Mouse (Mus musculus) left cerebral cortex, postnatal 36 days (tissue): Measurements from ENCODE around the gene Tgfbr3l. TPM values are rescaled to one million over a fixed set of nuclear protein-coding genes. Genes with fewer than 3 reads are reported as not detected.

ENCODE experiments used
- DNase-seq, 2 experiments: peaks; one replicate each; pipeline ENCODE4 v3.0.0; 2021 to 2022; ENCODE audit warnings: low spot score in 2 of 2, mixed read lengths in 1 of 2
- intact Hi-C: fragments of 180-260 bp; cut with DNase I; formaldehyde crosslinking; loops from one replicate; pipeline ENCODE4 v1.15.1; 2025
- total RNA-seq, 2 experiments: library from RNA; stranded (reverse); gene quantifications; 2 replicates each; pipeline ENCODE4 v1.2.3; 2021

The Tgfbr3l gene
- 10 to 100 TPM in 1 of 2 experiments, 1 to 10 TPM in 1; 6.4 to 14.1 TPM for total RNA-seq

- DNase-seq, result no peak
- intact Hi-C loops, result no loop called here
These were observed at the start of gene Tgfbr3l for GRCm38 (mm10) chr8:4247951-4248540. TSS of gene Tgfbr3l (plus strand) at chr8:4248214.

DNA sequence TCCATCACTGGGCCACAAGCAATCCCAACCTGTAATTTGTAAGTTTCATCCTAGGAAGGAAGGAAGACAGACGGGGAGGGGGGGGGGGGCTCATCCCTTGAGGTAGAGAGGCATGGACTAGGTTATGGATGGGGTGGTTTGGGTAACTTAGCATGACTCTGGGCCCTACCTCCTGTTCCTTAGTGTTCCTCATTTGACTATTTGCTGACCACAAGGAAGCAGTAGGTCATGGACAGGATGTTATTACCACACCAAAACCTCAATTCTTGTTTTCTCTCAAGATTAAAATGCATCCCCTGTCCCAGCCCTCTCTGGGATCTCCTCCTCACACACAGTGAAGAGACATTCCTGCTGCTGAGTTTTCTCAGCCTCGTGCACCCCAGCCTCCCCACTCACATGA is 46.7 kb upstream of the Tgfbr3l start:
- DNase-seq, result no peak
- intact Hi-C loops, result no loop called here

- intact Hi-C loops, result loop anchor here (1.0 kb wide), 1 partner anchor 12 kb away; the partner anchor contains the start of gene Prr36
- no peak for DNase-seq
These were observed 42.5 kb upstream of the Tgfbr3l start for GRCm38 (mm10) chr8:4205246-4206123.

DNA sequence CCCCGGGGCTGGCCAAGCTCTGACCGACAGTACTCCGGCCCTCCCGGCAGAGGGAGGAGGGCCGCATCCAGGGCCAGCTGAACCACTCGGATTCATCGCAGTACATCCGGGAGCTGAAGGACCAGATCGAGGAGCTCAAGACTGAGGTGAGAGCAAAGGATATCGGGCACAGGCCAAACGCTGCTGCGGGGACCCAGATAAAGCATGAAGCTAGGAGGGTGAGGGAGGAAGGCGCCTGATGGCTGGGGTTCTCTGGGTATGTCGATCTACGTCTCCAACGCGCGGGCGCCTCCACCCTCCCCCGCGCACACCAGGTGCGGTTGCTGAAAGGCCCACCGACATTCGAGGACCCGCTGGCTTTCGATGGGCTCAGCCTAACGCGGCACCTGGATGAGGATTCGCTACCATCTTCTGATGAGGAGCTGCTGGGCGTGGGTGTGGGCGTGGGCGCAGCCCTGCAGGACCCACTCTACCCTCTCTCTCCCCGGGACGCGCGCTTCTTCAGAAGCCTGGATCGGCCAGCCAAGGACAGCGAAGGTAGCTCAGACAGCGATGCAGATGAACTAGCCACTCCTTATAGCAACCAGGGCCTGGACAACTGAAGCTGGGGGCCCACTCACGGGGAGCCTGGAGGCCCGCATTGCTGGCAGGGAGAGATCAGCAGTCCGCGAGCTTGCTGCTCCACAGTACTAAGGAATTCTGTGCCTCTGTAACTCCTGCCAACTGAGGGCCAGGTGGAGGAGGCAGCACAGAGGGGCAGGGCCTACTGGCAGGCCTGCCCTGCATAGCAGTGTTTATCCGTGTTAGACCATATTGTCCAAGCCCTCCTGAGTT is 41.6 kb upstream of the Tgfbr3l start:
- DNase-seq, result peak in 1 of 2 experiments; percentile 41
- intact Hi-C loops, result no loop called here

GRCm38 (mm10) chr8:4207016-4207350 is 41.0 kb upstream of the Tgfbr3l start:
- DNase-seq, result no peak
- intact Hi-C loops, result no loop called here

DNA sequence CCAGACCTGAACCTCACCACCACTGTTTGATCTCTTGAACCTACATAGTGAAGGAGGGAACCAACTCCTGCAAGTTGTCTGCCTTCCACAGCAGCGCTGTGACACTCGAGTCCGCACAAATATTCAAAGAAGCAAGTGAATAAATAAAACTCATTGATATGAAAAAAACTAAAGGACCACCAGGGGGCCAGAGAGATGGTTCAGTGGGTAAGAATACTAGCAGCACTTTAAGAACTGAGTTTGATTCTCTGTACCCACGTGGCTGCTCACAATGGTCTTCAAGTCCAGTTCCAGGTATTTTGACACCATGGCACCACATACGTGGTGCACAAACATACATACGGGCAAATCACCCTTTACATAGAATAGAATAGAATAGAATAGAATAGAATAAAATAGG is 36.9 kb upstream of the Tgfbr3l start:
- intact Hi-C loops, result no loop called here

GRCm38 (mm10) chr8:4212809-4213209 is 35.2 kb upstream of the Tgfbr3l start:
- intact Hi-C loops, result no loop called here
- DNase-seq, result no peak

More for the DNA sequence above, 36.9 kb upstream of the Tgfbr3l start:
- no peak for DNase-seq

DNA sequence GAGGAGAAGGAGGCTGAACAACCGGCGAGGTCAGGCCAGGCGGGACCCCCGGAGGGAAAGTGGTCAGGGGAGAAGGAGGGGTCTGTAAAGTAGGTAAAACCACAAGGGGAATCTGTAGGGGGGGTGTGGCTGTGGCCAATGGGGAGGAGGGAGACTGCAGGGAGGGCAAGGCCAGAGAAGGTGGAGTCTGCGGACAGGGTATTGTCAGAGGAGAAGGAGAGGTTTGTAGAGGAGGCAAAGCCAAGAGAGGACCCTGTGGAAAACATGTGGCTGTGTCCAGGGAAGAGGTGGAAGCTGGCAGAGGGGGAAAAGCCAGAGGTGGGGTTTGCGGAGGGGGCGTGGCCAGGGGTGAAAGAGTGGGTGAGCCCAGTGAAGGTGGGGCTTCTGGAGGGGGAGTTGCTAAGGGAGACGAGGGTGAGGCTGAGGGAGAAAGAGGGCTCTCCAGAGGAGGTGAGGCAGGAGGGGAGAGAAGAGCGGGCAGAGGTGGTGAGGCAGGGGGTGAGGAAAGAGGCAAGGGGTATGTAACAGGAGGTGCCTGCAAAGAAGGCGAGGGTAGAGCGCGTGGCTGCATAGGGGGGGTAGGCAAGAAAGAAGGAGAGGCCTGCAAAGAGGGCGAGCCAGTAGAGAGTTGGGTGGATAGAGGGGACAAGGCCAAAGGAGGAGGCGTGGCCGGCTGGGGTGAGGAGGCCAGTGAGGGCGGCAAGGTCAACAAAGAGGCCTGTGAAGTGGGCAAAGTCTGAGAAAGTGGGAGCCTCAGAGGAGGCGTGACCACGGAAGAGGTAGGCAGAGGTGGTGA is 34.6 kb upstream of the Tgfbr3l start:
- no peak for DNase-seq
- intact Hi-C loops, result no loop called here

DNA sequence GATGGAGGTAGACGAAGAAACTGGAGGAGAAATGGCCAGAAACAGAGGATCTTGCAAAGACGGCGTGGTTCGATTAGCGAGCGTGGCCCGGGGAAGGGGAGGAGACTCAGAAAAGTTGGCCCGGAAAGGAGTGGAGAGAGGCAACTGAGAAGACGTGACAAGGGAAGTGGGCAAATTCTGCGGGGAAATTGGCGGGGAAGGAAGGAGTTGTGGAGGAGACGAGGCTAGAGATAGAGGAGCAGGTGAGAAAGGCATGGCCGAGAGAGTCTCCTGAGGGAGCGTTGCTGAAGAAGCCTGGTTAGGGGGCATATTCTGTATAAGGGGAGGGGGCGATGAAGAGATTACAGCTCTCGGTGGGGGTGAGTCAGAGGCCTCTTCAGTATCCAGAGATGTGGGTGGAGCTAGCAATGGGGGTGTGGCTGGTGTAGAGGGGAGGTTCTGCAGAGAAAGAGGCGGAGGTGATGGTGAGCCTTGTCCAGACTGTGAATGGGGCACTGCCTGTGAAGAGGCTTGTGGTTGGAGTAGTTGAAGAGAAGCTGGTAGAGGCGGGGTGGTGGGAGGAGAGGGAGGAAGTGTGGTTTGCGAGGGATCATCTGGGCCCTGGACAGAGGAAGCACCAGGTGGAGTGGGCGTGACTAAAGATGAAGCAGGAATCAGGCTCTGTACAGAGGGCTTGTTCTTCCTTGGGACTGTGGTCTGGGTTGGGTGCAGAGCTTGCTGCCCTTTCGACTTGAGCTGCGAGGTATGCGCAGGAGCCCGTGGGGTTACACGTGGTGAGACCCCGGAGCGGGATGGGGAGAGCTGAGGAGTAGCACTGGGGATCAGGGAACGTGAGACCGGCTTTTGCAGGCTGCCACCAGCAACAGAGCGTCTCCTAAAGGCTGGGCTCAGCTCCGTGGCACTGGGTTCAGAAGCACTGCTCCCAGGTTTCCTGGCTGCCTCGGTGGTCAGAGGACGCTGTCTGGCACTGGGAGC is 33.7 kb upstream of the Tgfbr3l start:
- DNase-seq, result peak in 1 of 2 experiments; percentile 20
- intact Hi-C loops, result no loop called here

DNA sequence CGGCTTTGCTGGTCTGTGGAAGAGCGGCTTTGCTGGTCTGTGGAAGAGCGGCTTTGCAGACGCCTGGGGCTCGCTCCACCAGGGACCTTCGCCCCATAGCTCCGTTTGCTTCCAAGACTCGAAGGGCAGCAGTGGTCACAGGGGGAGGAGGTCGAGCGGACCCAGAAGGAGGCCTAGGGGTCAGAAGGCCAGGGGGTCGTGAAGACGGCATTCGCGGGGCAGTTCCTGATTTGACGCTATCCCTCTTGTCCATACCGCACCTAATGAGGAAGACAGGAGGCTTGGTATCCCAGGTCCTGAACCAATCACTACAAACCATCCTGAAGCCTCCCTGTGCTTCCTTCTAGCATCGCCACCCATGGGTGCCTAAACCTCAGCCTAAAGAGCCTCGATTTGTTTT is 31.7 kb upstream of the Tgfbr3l start:
- intact Hi-C loops, result loop anchor here (2.0 to 5.0 kb wide), 2 partner anchors 23 to 36 kb away; partner anchors contain the start of genes Gm49320, Map2k7 and Snapc2
- peak in 1 of 2 experiments; percentile 23 for DNase-seq

- intact Hi-C loops, result loop anchor here (1.0 to 5.0 kb wide), 3 partner anchors 12 to 35 kb away; partner anchors contain the start of genes Gm49320, Map2k7 and Snapc2
- DNase-seq, result peak; percentile 70 to 74
These were observed 31.0 kb upstream of the Tgfbr3l start, which contains the start of gene Prr36 for GRCm38 (mm10) chr8:4216791-4217621. TSS of gene Prr36 (minus strand) at chr8:4217459.

DNA sequence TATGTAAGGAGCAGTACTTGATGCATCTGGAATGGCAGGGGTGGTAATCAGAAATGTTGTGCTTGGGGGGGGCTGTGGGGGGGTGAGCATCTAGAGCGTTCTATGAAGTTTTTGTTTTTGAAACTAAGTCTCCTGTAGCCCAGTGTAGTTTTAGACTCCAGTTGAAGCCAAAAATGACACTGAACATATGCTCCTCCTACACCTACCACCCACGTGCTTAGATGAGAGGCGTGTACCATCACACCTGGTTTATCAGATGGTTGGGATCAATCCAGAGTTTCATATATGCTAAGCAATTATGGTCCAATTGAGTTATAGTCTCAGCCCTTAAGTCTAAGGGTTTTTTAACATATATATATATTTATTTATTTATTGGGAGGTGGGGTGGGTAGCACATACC is 28.4 kb upstream of the Tgfbr3l start:
- DNase-seq, result peak; percentile 34 to 44
- intact Hi-C loops, result loop anchor here (5.0 kb wide), 1 partner anchor 33 kb away; the partner anchor contains the start of gene Snapc2

- no peak for DNase-seq
- intact Hi-C loops, result no loop called here
These were observed 26.0 kb upstream of the Tgfbr3l start for GRCm38 (mm10) chr8:4222059-4222458.

GRCm38 (mm10) chr8:4226323-4226722 is 21.7 kb upstream of the Tgfbr3l start:
- no peak for DNase-seq
- intact Hi-C loops, result no loop called here

- intact Hi-C loops, result no loop called here
- DNase-seq, result no peak
These were observed 21.2 kb upstream of the Tgfbr3l start, which contains the start of gene Lrrc8e for GRCm38 (mm10) chr8:4226739-4227347. TSS of gene Lrrc8e (plus strand) at chr8:4226827.

DNA sequence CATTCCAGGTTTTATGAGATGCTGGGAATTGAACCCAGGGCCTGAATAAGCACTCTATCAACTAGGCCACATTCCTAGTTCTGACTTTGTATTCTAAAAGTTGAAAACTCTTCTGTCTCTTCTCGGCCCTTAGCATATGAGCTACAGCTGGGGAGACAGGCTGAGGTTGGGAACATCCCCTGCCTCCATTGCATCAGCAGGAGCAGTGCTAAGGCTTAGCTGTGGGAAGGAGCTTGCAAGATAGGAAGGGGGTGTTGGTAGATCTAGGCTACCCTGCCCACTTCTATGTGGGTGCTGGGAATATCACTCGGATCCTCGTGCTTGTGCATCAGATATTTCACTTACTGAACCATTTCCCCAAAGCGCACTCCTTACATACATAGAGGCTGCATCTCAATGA is 20.1 kb upstream of the Tgfbr3l start:
- intact Hi-C loops, result no loop called here
- DNase-seq, result no peak

DNA sequence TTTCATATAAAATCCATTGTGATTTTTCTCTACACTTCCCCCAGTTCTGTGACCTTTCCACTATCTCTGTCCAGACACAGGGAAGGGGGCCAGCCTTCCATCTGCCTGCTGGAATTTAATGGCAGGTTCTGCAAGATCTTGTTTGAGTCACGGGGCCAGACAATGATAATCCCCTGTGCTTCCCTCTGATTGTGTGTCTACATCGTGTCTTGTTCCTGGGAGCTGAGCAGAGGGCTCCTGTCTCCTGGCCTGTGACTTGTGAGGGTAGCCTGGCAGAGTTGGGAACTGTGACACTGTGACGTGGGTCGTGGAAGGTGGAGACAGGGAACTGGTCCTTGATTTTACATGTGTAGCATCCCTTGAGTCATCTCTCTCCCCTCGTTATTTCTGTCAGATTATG is 18.2 kb upstream of the Tgfbr3l start:
- DNase-seq, result no peak
- intact Hi-C loops, result no loop called here
